Mouse (Mus musculus): ENCODE results near the gene Med29. TPM values are rescaled to one million over a fixed set of nuclear protein-coding genes. Genes with fewer than 3 reads are reported as not detected.

Med29 gene
- polyA plus RNA-seq, 1 experiment, result 2.2 TPM

DNA sequence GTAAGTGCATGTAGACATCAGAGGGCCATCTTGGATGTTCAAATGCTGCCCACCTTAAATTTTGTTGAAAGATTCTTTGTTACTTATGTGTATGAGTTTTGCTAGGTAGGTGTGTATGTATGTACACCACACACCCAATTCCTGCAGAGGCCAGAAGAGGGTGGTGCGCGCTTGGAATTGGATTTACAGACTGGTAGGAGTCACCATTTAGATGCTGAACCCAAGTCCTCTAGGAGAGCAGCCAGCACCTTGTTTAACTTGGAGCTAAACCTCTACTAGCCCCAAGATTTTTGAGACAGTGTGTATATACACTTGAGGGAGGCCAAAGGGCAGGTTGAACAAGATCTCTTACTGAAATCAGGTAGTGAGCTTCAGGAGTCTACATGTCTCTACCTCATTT lies 39.2 kb downstream of the Med29 start:
- Histone ChIP-seq H3K4me1 (ENCODE audit: control insufficient read depth) (peaks cover 45% of the 10 kb centered on the region), H3K4me3 (replicated peaks) (no peak overlapping the region), H3K36me3 (ENCODE audit: control insufficient read depth) (peaks cover 39% of the 10 kb centered on the region), H3K9me3 (ENCODE audit: control insufficient read depth, low read length) (no peaks in the 10 kb centered on the region), H3K27me3 (ENCODE audit: control insufficient read depth) (no peaks in the 10 kb centered on the region)
- no peak for TF ChIP-seq TAL1 (IDR thresholded peaks at IDR 0.05; ENCODE audit: low read length)
- TF ChIP-seq GATA1 (IDR thresholded peaks at IDR 0.05; ENCODE audit: low read length), result no peak

DNA sequence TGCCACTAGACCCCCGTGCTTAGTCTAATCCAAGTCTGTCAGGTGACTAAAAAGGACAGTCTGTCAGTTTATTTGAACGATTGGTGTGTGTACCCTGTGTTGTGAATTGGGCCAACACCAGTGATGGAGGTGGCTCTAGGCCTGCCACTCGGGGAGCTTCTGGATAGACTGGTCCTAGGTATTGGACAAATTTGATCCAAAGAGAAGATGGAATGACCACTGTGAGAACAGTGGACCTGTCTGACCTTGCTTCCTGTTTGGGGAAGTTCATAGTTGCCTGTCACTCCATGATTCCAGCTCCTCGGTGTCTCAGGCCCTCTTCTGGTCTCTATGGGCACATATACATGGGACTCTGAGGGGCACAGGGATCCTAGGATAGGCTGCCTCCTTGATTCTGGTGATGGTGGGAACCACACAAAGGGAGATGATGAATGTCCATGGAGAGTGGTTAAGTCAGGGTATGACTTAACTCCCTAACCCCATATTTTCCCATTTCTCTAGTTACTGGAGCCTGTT lies 40.8 kb downstream of the Med29 start:
- TF ChIP-seq GATA1 (IDR thresholded peaks at IDR 0.05; ENCODE audit: low read length), result no peak
- TF ChIP-seq TAL1 (IDR thresholded peaks at IDR 0.05; ENCODE audit: low read length), result no peak
- Histone ChIP-seq H3K36me3 (ENCODE audit: control insufficient read depth) (peaks cover 39% of the 10 kb centered on the region), H3K4me3 (replicated peaks) (peak overlapping the region; percentile 97), H3K9me3 (ENCODE audit: control insufficient read depth, low read length) (no peaks in the 10 kb centered on the region), H3K4me1 (ENCODE audit: control insufficient read depth) (peaks cover 45% of the 10 kb centered on the region), H3K27me3 (ENCODE audit: control insufficient read depth) (no peaks in the 10 kb centered on the region)

DNA sequence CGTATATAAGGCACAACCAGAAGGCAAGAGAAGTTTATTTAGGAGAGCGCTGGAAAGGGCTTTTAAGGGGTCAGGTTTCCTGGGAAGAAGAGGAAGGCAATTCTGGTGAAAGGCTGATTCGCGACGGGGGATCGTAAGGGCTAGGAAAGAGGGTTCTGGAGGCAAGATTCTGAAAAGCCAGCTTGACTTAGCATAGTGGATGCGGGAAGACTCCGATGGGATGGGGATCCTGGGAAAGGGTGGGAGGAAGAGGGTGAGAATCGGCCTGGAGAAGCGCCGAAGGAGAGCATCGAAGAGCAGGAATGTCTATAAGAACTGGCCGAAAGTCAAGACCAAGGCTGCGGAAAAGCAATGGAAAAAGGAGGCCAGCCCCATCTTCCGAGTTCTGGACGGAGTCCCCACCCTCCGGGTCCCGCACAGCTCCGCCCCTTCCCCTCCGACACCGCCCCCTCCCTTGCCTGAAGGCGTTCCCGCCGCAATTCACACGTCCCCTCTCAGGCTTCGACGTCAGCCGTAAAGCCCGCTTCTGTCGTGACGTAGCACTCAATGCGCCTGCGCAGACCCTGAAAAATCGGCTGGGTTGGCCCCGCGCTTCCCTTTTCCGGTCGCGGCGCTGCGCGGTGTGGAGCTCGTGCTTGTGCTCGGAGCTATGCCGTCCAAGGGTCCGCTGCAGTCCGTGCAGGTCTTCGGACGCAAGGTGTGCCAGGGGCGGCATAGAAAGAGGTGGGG lies 42.2 kb downstream of the Med29 start, which contains the start of gene Rps16:
Rps16 (plus strand) TSS at position 498 of the 729 bp plus-strand sequence.
- Histone ChIP-seq H3K36me3 (ENCODE audit: control insufficient read depth) (peaks cover 38% of the 10 kb centered on the region), H3K4me3 (replicated peaks) (peak within 1 kb of the TSS; percentile 97), H3K9me3 (ENCODE audit: control insufficient read depth, low read length) (no peaks in the 10 kb centered on the region), H3K27me3 (ENCODE audit: control insufficient read depth) (no peaks in the 10 kb centered on the region), H3K4me1 (ENCODE audit: control insufficient read depth) (peaks cover 45% of the 10 kb centered on the region)
- TF ChIP-seq TAL1 (IDR thresholded peaks at IDR 0.05; ENCODE audit: low read length) (no peak), GATA1 (IDR thresholded peaks at IDR 0.05; ENCODE audit: low read length) (no peak)

DNA sequence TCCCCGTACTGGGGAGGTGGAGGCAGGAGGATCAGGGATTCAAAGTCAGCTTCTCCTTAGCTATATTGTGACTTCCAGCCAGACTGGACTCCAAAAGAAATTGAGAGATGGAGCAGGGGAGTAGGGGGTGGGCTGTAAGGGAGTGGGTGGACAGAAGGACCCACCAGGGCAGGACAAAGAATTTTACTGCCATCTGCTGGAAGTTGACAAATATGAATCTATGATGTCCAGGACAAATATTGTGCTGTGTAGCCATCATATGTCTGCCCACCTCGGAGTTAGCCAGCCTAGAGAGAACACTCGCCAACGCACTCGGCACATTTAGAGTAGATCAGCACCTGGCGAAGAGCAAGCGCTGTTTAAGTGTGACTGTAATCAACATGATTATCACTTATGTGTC lies 43.9 kb downstream of the Med29 start:
- Histone ChIP-seq H3K36me3 (ENCODE audit: control insufficient read depth) (peaks cover 22% of the 10 kb centered on the region), H3K4me3 (replicated peaks) (no peak overlapping the region), H3K9me3 (ENCODE audit: control insufficient read depth, low read length) (no peaks in the 10 kb centered on the region), H3K4me1 (ENCODE audit: control insufficient read depth) (peaks cover 44% of the 10 kb centered on the region), H3K27me3 (ENCODE audit: control insufficient read depth) (no peaks in the 10 kb centered on the region)
- TF ChIP-seq GATA1 (IDR thresholded peaks at IDR 0.05; ENCODE audit: low read length) (no peak), TAL1 (IDR thresholded peaks at IDR 0.05; ENCODE audit: low read length) (no peak)

DNA sequence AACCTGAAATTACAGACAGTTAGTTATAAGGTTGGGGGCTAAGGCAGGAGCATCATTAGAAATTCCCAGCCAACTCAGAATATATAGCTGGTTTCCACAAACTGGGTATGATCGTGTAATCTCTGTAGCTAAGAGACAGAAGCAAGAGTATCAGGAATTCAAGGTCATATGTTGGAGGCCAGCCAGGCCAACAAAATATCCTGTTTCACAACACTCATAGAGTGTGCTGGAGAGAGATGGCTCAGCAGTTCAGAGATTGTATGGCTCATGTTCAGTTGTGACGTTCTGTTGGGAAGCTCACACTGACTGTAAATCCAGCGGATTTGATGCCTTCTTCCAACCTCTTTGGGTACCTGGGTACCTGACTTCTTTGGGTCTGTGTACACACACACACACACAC lies 44.8 kb downstream of the Med29 start:
- H3K27me3 ChIP-seq (ENCODE audit: control insufficient read depth), result no peaks in the 10 kb centered on the region
- no peaks in the 10 kb centered on the region for H3K9me3 ChIP-seq (ENCODE audit: control insufficient read depth, low read length)
- H3K36me3 ChIP-seq (ENCODE audit: control insufficient read depth), result peaks cover 14% of the 10 kb centered on the region
- TF ChIP-seq GATA1 (IDR thresholded peaks at IDR 0.05; ENCODE audit: low read length) (no peak), TAL1 (IDR thresholded peaks at IDR 0.05; ENCODE audit: low read length) (no peak)
- H3K4me1 ChIP-seq (ENCODE audit: control insufficient read depth), result peaks cover 37% of the 10 kb centered on the region
- no peak overlapping the region for H3K4me3 ChIP-seq (replicated peaks)

DNA sequence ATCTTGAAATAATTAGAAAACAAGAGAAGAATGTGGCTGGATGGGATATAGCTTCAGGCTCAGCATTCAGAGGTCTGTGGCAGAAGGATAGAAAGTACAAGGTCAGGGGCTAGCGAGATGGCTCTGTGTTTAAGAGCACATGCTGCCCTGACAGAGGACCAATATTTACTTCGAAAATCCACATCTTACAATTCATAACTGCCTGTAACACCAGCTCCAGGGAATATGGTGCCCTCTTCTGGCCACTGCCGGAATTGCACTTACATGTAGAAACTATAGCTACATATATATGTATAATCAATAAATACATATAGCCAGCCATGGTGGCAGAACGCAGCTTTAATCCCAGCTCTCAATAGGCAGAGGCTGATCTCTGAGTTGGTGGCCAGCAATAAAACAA lies 47.9 kb downstream of the Med29 start:
- no peak overlapping the region for H3K4me3 ChIP-seq (replicated peaks)
- TF ChIP-seq GATA1 (IDR thresholded peaks at IDR 0.05; ENCODE audit: low read length) (no peak), TAL1 (IDR thresholded peaks at IDR 0.05; ENCODE audit: low read length) (no peak)
- peaks cover 17% of the 10 kb centered on the region for H3K4me1 ChIP-seq (ENCODE audit: control insufficient read depth)
- H3K27me3 ChIP-seq (ENCODE audit: control insufficient read depth), result no peaks in the 10 kb centered on the region
- no peaks in the 10 kb centered on the region for H3K36me3 ChIP-seq (ENCODE audit: control insufficient read depth)
- no peaks in the 10 kb centered on the region for H3K9me3 ChIP-seq (ENCODE audit: control insufficient read depth, low read length)

DNA sequence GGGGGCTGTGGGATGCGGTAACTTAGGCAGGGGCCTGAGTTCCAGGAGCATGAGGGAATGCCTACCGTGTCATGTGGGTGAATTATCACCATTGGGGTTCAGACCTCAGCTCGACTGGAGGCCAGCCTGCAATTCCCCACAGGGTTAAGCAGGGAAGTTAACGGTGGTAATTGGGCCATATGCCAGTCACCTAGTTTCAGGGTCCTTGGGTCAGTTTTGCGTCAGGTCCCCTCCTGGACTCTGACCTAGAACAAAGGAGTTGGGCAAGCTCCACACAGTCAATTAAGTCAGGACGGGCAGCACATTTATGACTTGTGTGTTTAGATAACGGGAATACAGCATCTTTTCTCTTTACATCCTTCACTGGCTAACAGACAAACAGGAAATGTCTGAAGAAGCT lies 51.1 kb downstream of the Med29 start:
- H3K4me3 ChIP-seq (replicated peaks), result no peak overlapping the region
- H3K27me3 ChIP-seq (ENCODE audit: control insufficient read depth), result no peaks in the 10 kb centered on the region
- H3K36me3 ChIP-seq (ENCODE audit: control insufficient read depth), result peaks cover 3% of the 10 kb centered on the region
- TF ChIP-seq GATA1 (IDR thresholded peaks at IDR 0.05; ENCODE audit: low read length) (no peak), TAL1 (IDR thresholded peaks at IDR 0.05; ENCODE audit: low read length) (no peak)
- H3K4me1 ChIP-seq (ENCODE audit: control insufficient read depth), result peaks cover 31% of the 10 kb centered on the region
- no peaks in the 10 kb centered on the region for H3K9me3 ChIP-seq (ENCODE audit: control insufficient read depth, low read length)

DNA sequence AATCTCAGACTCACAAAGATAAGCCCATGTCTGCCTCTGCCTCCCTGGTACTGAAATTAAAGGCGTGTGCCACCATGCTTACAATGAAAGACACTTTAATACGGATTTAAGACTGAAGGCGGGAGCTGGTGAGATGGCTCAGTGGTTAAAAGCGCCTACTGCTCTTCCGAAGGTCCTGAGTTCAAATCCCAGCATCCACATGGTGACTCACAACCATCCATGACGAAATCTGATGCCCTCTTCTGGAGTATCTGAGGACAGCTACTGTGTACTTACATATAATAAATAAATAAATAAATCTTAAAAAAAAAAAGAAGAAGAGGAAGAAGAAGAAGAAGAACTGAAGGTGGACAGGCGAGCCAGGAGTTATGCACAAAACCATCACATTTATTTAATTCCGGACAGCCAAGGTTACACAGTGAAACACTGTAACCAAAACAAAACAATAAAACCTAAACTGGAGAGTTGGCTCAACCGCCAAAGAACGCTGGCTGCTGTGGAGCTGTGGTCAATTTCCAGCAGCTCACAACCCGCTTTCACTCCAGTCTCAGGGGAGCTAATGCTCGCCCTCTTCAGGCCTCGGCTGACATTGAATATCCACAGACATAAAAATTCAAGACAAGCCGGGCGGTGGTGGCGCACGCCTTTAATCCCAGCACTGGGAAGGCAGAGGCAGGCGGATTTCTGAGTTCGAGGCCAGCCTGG lies 53.1 kb downstream of the Med29 start:
- H3K4me3 ChIP-seq (replicated peaks), result peak overlapping the region; percentile 100
- H3K4me1 ChIP-seq (ENCODE audit: control insufficient read depth), result peaks cover 38% of the 10 kb centered on the region
- H3K27me3 ChIP-seq (ENCODE audit: control insufficient read depth), result no peaks in the 10 kb centered on the region
- H3K36me3 ChIP-seq (ENCODE audit: control insufficient read depth), result peaks cover 21% of the 10 kb centered on the region
- TF ChIP-seq GATA1 (IDR thresholded peaks at IDR 0.05; ENCODE audit: low read length), result no peak
- TF ChIP-seq TAL1 (IDR thresholded peaks at IDR 0.05; ENCODE audit: low read length), result no peak
- H3K9me3 ChIP-seq (ENCODE audit: control insufficient read depth, low read length), result no peaks in the 10 kb centered on the region

Data from erythroblast, embryonic 14.5 days (primary cell).